Mouse (Mus musculus) brain, adult 2 months (tissue): ENCODE results near the gene Dph6.
"Not testable (repeated sequence)": the region's sequence is repeated elsewhere in the genome, so short reads cannot be mapped to it uniquely, and the experiment has no call there.

ENCODE experiments used
- DNase-seq: peaks from one replicate; pipeline ENCODE4 v3.0.0; 2011; ENCODE audit warnings: low read depth, low spot score

The Dph6 gene

GRCm38 (mm10) chr2:114654365-114655239 is at the start of gene Dph6:
Gene Dph6, minus strand, starts transcription at chr2:114654964.
- DNase-seq: peak; percentile 92

- DNase-seq: no peak
These were observed 46.4 kb upstream of the Dph6 start for GRCm38 (mm10) chr2:114700966-114701685.

- no peak for DNase-seq
These were observed 36.8 kb upstream of the Dph6 start for GRCm38 (mm10) chr2:114691607-114692006.

GRCm38 (mm10) chr2:114687483-114687882 is 32.7 kb upstream of the Dph6 start:
- DNase-seq: no peak

GRCm38 (mm10) chr2:114687081-114687480 is 32.3 kb upstream of the Dph6 start:
- peak; percentile 64 for DNase-seq

- DNase-seq: no peak
These were observed 19.1 kb upstream of the Dph6 start for GRCm38 (mm10) chr2:114673831-114674230.

GRCm38 (mm10) chr2:114670983-114671382 is 16.2 kb upstream of the Dph6 start:
- DNase-seq: no peak

- DNase-seq: no peak
These were observed 4.2 kb upstream of the Dph6 start for GRCm38 (mm10) chr2:114658954-114659353.

GRCm38 (mm10) chr2:114646240-114646639 is 8.5 kb downstream of the Dph6 start:
- DNase-seq: no peak

- DNase-seq: no peak
These were observed 10.9 kb downstream of the Dph6 start for GRCm38 (mm10) chr2:114643832-114644231.

- DNase-seq: peak; percentile 12
These were observed 30.1 kb downstream of the Dph6 start for GRCm38 (mm10) chr2:114624683-114625082.

- DNase-seq: no peak
These were observed 32.2 kb downstream of the Dph6 start for GRCm38 (mm10) chr2:114622550-114622939.

- peak; percentile 81 for DNase-seq
These were observed 32.8 kb downstream of the Dph6 start for GRCm38 (mm10) chr2:114621781-114622549.

GRCm38 (mm10) chr2:114611576-114611975 is 43.2 kb downstream of the Dph6 start:
- no peak for DNase-seq

GRCm38 (mm10) chr2:114610110-114610509 is 44.7 kb downstream of the Dph6 start:
- DNase-seq: no peak

- DNase-seq: not testable (repeated sequence)
These were observed 49.6 kb downstream of the Dph6 start for GRCm38 (mm10) chr2:114605202-114605601.

GRCm38 (mm10) chr2:114601174-114601573 is 53.6 kb downstream of the Dph6 start:
- no peak for DNase-seq

- no peak for DNase-seq
These were observed 55.0 kb downstream of the Dph6 start for GRCm38 (mm10) chr2:114599793-114600192.

- DNase-seq: peak; percentile 14
These were observed 61.4 kb downstream of the Dph6 start for GRCm38 (mm10) chr2:114593393-114593792.

GRCm38 (mm10) chr2:114580714-114581113 is 74.0 kb downstream of the Dph6 start:
- no peak for DNase-seq

- peak; percentile 18 for DNase-seq
These were observed 111.7 kb downstream of the Dph6 start for GRCm38 (mm10) chr2:114543000-114543622.
